Mouse (Mus musculus) lung, postnatal 0 days (tissue): Measurements from ENCODE around the gene Clk4. TPM values are rescaled to one million over a fixed set of nuclear protein-coding genes. Genes with fewer than 3 reads are reported as not detected.

Source experiments
- ATAC-seq: fragments of 200-750 bp; cut with Nextera tagmentation; 2 replicates; pipeline ENCODE4 v1.8.0; 2017; ENCODE audit warnings: moderate library complexity
- DNase-seq: peaks from one replicate; pipeline ENCODE4 v3.0.0-alpha.2; 2016; ENCODE audit warnings: low spot score
- H3K27ac ChIP-seq: fragments of 300-500 bp; sonication (generic); 2 replicates; pipeline ENCODE4 v1.5.1; 2014; ENCODE audit warnings: antibody characterized with exemption, mild to moderate bottlenecking, low read length, mixed read lengths
- H3K27me3 ChIP-seq: fragments of 300-500 bp; sonication (generic); replicated peaks from 2 replicates; pipeline ENCODE4 v1.6.1; 2014; ENCODE audit warnings: low read length, mixed read lengths; ENCODE audit not compliant: insufficient read depth
- H3K36me3 ChIP-seq: fragments of 300-500 bp; sonication (generic); 2 replicates; pipeline ENCODE4 v1.6.1; 2014; ENCODE audit warnings: low read length, mixed read lengths; ENCODE audit not compliant: insufficient read depth
- H3K4me1 ChIP-seq: fragments of 300-500 bp; sonication (generic); 2 replicates; pipeline ENCODE4 v1.6.1; 2014; ENCODE audit warnings: antibody characterized with exemption, low read depth, low read length, mixed read lengths; ENCODE audit not compliant: insufficient read depth
- H3K4me2 ChIP-seq: fragments of 300-500 bp; sonication (generic); replicated peaks from 2 replicates; pipeline ENCODE4 v1.6.1; 2014; ENCODE audit warnings: low read depth, mild to moderate bottlenecking, low read length, moderate library complexity, mixed read lengths
- H3K4me3 ChIP-seq: fragments of 300-500 bp; sonication (generic); 2 replicates; pipeline ENCODE4 v1.5.1; 2014; ENCODE audit warnings: low read depth, low read length
- H3K9ac ChIP-seq: fragments of 300-500 bp; sonication (generic); replicated peaks from 2 replicates; pipeline ENCODE4 v1.6.1; 2014; ENCODE audit warnings: low read depth, mild to moderate bottlenecking
- H3K9me3 ChIP-seq: fragments of 300-500 bp; sonication (generic); 2 replicates; pipeline ENCODE4 v1.6.1; 2016; ENCODE audit warnings: low read length, mixed read lengths
- CTCF ChIP-seq: IDR thresholded peaks from 2 replicates; pipeline ENCODE4 v1.5.1; 2016; ENCODE audit warnings: antibody characterized with exemption, mild to moderate bottlenecking
- EP300 ChIP-seq: IDR thresholded peaks from 2 replicates; pipeline ENCODE4 v1.6.1; 2016; ENCODE audit warnings: antibody characterized with exemption, mild to moderate bottlenecking, control low read depth
- WGBS: fragments of 180-500 bp; shearing (Covaris S2); extraction: QIAGEN DNeasy Blood & Tissue Kit; methylation state at CpG from one replicate; pipeline ENCODE4 v1.1.7; 2014; 5-methylcytosine and 5-hydroxymethylcytosine counted together
- polyA plus RNA-seq: library from polyadenylated mRNA; unstranded; fragments of >200 nt; fragmentation: Nextera tagmentation; extraction: Ambion mirVana; gene quantifications from 2 replicates; pipeline ENCODE4 v1.2.1, GENCODE M21; 2015

The Clk4 gene
- polyA plus RNA-seq, 1 experiment from 2014 or later: 101 TPM

DNA sequence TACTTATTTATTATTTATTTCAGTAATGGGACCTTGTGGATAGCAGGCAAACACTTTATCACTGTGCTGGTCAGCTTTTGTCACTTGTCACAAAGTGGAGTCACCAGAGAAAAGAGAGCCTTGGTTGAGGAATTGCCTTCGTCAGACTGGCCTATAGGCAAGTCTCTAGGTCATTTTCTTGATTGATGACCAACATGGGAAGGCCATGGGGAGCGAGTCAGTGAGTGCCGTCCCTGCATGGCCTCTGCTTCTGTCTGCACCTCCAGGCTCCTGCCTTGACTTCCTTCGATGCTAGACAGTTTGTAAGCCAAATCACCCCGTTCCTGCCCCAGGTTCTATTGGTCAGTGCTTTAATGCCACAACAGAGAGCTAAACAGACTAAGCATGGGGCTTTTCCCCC, 40.9 kb downstream of the Clk4 start:
- TF ChIP-seq EP300 (no peak), CTCF (no peak)
- 75% methylated on average over 5 of the region's 5 CpGs for WGBS
- H3K27ac ChIP-seq: no peak overlapping the region
- H3K27me3 ChIP-seq: no peaks in the 10 kb centered on the region
- H3K36me3 ChIP-seq: no peaks in the 10 kb centered on the region
- no peak for ATAC-seq
- no peak overlapping the region for H3K4me3 ChIP-seq
- no peak for DNase-seq
- no peaks in the 10 kb centered on the region for H3K4me1 ChIP-seq
- no peak overlapping the region for H3K4me2 ChIP-seq
- no peak overlapping the region for H3K9ac ChIP-seq
- no peaks in the 10 kb centered on the region for H3K9me3 ChIP-seq

DNA sequence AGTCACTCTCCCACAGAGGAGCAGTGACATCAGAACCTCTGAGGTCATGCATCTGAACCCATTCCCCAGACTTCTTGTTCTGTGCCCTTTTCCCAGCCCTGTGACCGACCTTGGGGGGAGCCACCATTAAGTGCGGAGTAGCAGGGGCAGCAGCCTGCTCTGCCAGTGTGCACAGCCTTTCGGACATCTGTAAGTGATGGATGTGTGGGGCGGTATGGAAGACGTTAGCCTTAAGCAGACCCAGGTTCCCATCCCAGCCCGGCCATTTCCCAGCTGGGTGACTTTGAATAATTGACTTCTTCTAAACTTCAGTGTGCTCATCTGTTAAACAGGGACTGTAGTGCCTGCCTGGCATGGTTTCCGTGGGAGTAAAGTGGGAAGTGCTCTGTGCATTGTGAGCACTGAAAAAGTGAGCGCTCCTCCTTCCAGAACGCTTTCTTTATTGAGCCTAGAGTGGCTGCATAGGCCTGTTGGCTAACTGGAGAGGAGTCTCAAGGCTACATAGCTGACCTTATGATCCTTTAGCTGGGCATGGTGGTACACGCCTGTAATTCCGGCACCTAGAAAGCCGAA, 42.5 kb downstream of the Clk4 start:
- H3K4me1 ChIP-seq: no peaks in the 10 kb centered on the region
- H3K9me3 ChIP-seq: no peaks in the 10 kb centered on the region
- DNase-seq (no peak), ATAC-seq (no peak)
- no peak for TF ChIP-seq EP300
- TF ChIP-seq CTCF: no peak
- H3K36me3 ChIP-seq: no peaks in the 10 kb centered on the region
- 61% methylated on average over 12 of the region's 12 CpGs for WGBS
- no peak overlapping the region for H3K27ac ChIP-seq
- no peak overlapping the region for H3K9ac ChIP-seq
- no peak overlapping the region for H3K4me2 ChIP-seq
- no peaks in the 10 kb centered on the region for H3K27me3 ChIP-seq
- no peak overlapping the region for H3K4me3 ChIP-seq

DNA sequence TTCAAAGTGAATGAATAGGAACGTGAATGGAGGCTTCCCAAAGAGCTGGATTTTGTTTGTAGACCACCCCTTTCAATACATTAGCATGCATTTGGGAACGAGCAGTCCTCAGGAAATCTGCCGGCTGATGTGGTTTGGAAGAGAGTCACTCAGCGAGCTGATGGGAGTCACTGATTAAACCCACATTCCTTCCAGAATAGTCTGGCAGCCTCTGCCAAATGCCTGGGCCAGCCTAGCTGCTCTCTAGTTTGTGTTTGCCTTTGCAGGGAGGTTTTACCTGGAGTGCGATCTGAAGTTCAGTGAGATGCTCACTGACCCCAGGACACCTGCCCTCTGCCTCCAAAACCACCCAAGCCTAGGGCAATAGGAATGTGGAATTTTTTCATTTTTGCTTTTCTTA, 46.8 kb downstream of the Clk4 start:
- no peak overlapping the region for H3K4me2 ChIP-seq

DNA sequence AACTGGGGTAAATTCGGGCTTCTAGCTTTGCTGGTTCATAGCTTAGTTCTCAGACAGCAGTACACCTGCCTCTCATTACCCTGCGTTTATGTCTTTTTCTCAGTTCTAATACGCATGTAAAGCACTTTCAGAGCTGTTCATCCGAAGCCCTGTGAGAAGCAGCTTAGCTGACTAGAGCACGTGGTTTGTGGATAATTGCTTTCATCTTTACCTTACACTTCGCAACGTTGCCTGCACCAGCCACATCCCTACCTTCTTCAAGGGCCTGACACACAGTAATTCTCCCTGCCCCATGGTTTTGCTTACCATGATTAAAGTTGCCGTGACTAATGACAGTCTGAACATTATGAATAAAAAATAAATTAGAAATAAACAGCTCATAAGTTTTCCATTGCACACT, 50.3 kb downstream of the Clk4 start:
- no peak for TF ChIP-seq CTCF
- no peak for TF ChIP-seq EP300
- no peaks in the 10 kb centered on the region for H3K36me3 ChIP-seq
- no peaks in the 10 kb centered on the region for H3K27me3 ChIP-seq
- H3K4me1 ChIP-seq: no peaks in the 10 kb centered on the region
- no peaks in the 10 kb centered on the region for H3K9me3 ChIP-seq
- no peak overlapping the region for H3K9ac ChIP-seq
- 86% methylated on average over 8 of the region's 8 CpGs for WGBS
- ATAC-seq: no peak
- no peak overlapping the region for H3K4me2 ChIP-seq
- no peak overlapping the region for H3K27ac ChIP-seq
- DNase-seq: no peak
- H3K4me3 ChIP-seq: no peak overlapping the region

More for the DNA sequence above, 46.8 kb downstream of the Clk4 start:
- TF ChIP-seq EP300 (no peak), CTCF (no peak)
- Histone ChIP-seq H3K27ac (no peak overlapping the region), H3K9me3 (no peaks in the 10 kb centered on the region), H3K9ac (no peak overlapping the region), H3K27me3 (no peaks in the 10 kb centered on the region), H3K4me3 (no peak overlapping the region), H3K36me3 (no peaks in the 10 kb centered on the region), H3K4me1 (no peaks in the 10 kb centered on the region)
- DNase-seq (peak; percentile 25), ATAC-seq (no peak)
- WGBS: 25% methylated on average over 5 of the region's 5 CpGs

DNA sequence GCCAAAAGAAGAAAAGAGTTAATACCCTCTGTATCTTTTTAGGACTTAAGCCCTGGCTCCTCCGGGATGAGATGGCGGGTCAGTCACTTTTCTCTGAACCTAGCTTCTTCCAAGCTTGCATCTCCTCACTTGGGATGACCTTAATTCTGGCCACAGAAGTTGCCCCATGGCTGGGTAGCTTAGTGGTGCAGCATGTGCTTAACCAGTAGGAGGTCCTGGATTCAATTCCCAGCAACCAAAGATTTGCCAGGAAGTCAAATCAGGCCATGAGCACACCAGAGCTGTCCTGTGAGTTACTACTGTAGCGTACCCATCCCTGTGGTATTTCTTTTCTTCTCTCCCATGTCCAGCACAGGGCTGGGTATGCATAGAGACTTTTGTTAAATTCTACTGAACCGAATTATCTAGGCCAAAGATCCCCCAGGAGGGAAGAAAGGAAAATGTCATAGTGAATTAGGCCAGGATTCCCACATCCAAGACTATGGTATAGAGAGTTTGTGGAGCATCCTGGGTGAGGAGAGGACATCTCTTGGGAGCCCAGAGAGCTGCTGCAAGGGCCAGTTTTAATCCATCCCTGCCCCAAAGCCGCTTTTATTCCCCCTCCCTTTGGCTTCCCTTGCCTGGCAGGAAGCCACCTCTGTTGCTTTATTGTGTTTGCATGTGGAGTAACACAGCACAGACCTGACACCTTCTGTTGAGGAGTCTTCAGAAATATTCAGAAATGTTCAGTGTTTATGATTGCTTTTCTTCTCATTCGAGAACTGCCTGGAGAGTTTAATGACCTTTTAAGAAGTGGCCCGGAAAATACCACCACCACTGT, 54.7 kb downstream of the Clk4 start:
- ATAC-seq: no peak
- Histone ChIP-seq H3K4me2 (no peak overlapping the region), H3K36me3 (no peaks in the 10 kb centered on the region), H3K4me3 (no peak overlapping the region), H3K27me3 (no peaks in the 10 kb centered on the region), H3K9ac (no peak overlapping the region), H3K4me1 (no peaks in the 10 kb centered on the region), H3K9me3 (peaks cover 2% of the 10 kb centered on the region; the same call in 1 of the 2 replicates), H3K27ac (no peak overlapping the region)
- DNase-seq: no peak
- TF ChIP-seq EP300 (no peak), CTCF (no peak)
- WGBS: 72% methylated on average over 7 of the region's 7 CpGs

DNA sequence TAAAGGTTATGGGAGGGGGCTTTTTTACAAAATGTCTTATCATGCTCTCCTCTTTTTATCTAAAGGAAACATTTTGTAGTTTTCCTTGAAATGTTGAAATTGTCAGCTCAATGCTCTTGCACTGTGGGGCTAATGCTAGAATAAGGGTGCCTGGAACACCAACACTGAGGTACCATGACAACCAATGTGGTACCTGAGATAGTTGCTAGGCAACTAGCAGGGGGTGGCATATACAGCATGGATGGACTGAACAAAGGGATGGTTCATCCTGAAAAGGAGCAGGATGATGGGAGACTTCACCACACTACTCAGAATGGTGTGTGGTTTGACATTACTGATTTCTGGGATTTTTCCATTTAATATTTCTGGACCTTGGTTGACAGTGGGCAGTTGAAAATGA, 59.1 kb downstream of the Clk4 start:
- Histone ChIP-seq H3K4me1 (no peaks in the 10 kb centered on the region), H3K27me3 (no peaks in the 10 kb centered on the region), H3K9me3 (peaks cover 4% of the 10 kb centered on the region; the same call in 1 of the 2 replicates), H3K9ac (no peak overlapping the region), H3K36me3 (no peaks in the 10 kb centered on the region), H3K4me2 (no peak overlapping the region), H3K4me3 (no peak overlapping the region), H3K27ac (no peak overlapping the region)
- TF ChIP-seq CTCF (no peak), EP300 (no peak)
- no peak for ATAC-seq
- no peak for DNase-seq
